Mouse (Mus musculus): Measurements from ENCODE around the gene Flvcr2. TPM values are rescaled to one million over a fixed set of nuclear protein-coding genes. Genes with fewer than 3 reads are reported as not detected.
A peak's percentile ranks its signal among the peaks of the same experiment; 100 is the strongest.

Flvcr2 gene
- polyA plus RNA-seq, 1 experiment from 2014 or later, result 4.8 TPM

DNA sequence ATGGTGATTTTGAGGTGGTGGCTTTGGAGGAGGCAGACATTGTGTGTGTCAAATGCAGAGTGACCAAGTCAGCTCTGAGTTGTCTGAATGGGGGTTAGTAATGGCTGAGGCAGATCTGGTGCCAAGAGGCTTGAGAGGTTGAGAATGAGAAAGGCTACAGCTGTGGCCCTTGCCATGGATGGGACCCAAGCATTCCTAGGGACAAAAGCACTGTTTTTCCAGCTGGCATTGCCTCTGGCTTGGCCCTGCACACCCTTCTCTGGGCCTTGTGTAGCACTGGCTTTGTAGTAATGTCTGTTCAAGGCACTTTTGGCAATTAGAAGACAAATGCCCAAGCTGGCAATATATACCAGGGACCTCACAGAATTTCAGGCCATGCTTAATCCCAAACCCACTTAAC lies 64.6 kb downstream of the Flvcr2 start:
- TF ChIP-seq CTCF (IDR thresholded peaks at IDR 0.05; ENCODE audit: low read depth), result no peak
- no peak for TF ChIP-seq EP300 (optimal IDR thresholded peaks at IDR 0.05)
- H3K36me3 ChIP-seq (ENCODE audit: control insufficient read depth, insufficient read depth, low read length), result peaks cover 5% of the 10 kb centered on the region; the same call in 1 of the 2 replicates
- no peak overlapping the region for H3K4me2 ChIP-seq (replicated peaks; ENCODE audit: low read depth)
- no peaks in the 10 kb centered on the region for H3K4me1 ChIP-seq (replicated peaks; ENCODE audit: control insufficient read depth, insufficient read depth)
- no peak for DNase-seq (ENCODE audit: low spot score)
- no peak for ATAC-seq (ENCODE audit: low FRiP score, low TSS enrichment)
- no peak overlapping the region for H3K27ac ChIP-seq (replicated peaks)
- H3K9me3 ChIP-seq (ENCODE audit: control insufficient read depth, low read length), result no peaks in the 10 kb centered on the region
- H3K27me3 ChIP-seq (ENCODE audit: control insufficient read depth, insufficient read depth, low read length), result no peaks in the 10 kb centered on the region
- H3K9ac ChIP-seq (ENCODE audit: low read length), result no peak overlapping the region
- H3K4me3 ChIP-seq (ENCODE audit: low read depth, low read length), result no peak overlapping the region

DNA sequence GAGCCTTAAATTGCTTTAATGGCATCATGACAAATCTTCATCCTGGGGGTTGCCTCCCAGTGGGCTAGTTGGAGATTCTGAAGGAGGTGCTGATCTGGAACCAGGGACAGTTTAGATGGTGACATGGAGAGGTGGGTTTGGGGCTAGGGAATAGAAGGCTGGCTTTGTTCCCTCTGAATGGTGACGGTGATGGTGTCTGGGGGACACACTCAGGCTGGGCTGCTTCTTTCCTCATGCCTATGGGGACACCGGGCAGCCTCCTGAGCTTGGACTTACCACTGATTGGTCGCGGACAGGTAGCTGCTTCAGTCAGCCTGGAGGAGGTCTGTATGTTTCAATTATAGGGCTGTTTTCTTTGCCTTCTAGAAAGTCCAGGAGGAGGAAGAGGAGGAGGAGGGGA lies 65.3 kb downstream of the Flvcr2 start:
- no peak for ATAC-seq (ENCODE audit: low FRiP score, low TSS enrichment)
- Histone ChIP-seq H3K27ac (replicated peaks) (no peak overlapping the region), H3K4me2 (replicated peaks; ENCODE audit: low read depth) (no peak overlapping the region), H3K4me3 (ENCODE audit: low read depth, low read length) (no peak overlapping the region), H3K4me1 (replicated peaks; ENCODE audit: control insufficient read depth, insufficient read depth) (no peaks in the 10 kb centered on the region), H3K9ac (ENCODE audit: low read length) (no peak overlapping the region), H3K36me3 (ENCODE audit: control insufficient read depth, insufficient read depth, low read length) (peaks cover 7% of the 10 kb centered on the region; the same call in 1 of the 2 replicates), H3K9me3 (ENCODE audit: control insufficient read depth, low read length) (no peaks in the 10 kb centered on the region), H3K27me3 (ENCODE audit: control insufficient read depth, insufficient read depth, low read length) (no peaks in the 10 kb centered on the region)
- WGBS, result 98% methylated on average over 4 of the region's 4 CpGs
- TF ChIP-seq EP300 (optimal IDR thresholded peaks at IDR 0.05) (no peak), CTCF (IDR thresholded peaks at IDR 0.05; ENCODE audit: low read depth) (no peak)
- no peak for DNase-seq (ENCODE audit: low spot score)

GRCm38 (mm10) chr12:85813599-85813998 lies 67.3 kb downstream of the Flvcr2 start:
- Histone ChIP-seq H3K9ac (ENCODE audit: low read length) (no peak overlapping the region), H3K36me3 (ENCODE audit: control insufficient read depth, insufficient read depth, low read length) (peaks cover 15% of the 10 kb centered on the region), H3K4me2 (replicated peaks; ENCODE audit: low read depth) (no peak overlapping the region), H3K9me3 (ENCODE audit: control insufficient read depth, low read length) (no peaks in the 10 kb centered on the region), H3K27me3 (ENCODE audit: control insufficient read depth, insufficient read depth, low read length) (no peaks in the 10 kb centered on the region), H3K4me3 (ENCODE audit: low read depth, low read length) (no peak overlapping the region), H3K27ac (replicated peaks) (no peak overlapping the region), H3K4me1 (replicated peaks; ENCODE audit: control insufficient read depth, insufficient read depth) (no peaks in the 10 kb centered on the region)
- TF ChIP-seq CTCF (IDR thresholded peaks at IDR 0.05; ENCODE audit: low read depth) (no peak), EP300 (optimal IDR thresholded peaks at IDR 0.05) (no peak)
- ATAC-seq (ENCODE audit: low FRiP score, low TSS enrichment) (peak; percentile 67), DNase-seq (ENCODE audit: low spot score) (peak; percentile 33)
- 57% methylated on average over 2 of the region's 2 CpGs for WGBS

- Histone ChIP-seq H3K27ac (replicated peaks) (no peak overlapping the region), H3K9me3 (ENCODE audit: control insufficient read depth, low read length) (no peaks in the 10 kb centered on the region), H3K27me3 (ENCODE audit: control insufficient read depth, insufficient read depth, low read length) (no peaks in the 10 kb centered on the region), H3K4me2 (replicated peaks; ENCODE audit: low read depth) (no peak overlapping the region), H3K36me3 (ENCODE audit: control insufficient read depth, insufficient read depth, low read length) (peaks cover 7% of the 10 kb centered on the region; the same call in 1 of the 2 replicates), H3K4me1 (replicated peaks; ENCODE audit: control insufficient read depth, insufficient read depth) (0 out of 2 replicates have a peak, but pooled peaks cover 6% of the 10 kb centered on the region), H3K4me3 (ENCODE audit: low read depth, low read length) (no peak overlapping the region), H3K9ac (ENCODE audit: low read length) (no peak overlapping the region)
- peak; percentile 26 for DNase-seq (ENCODE audit: low spot score)
- TF ChIP-seq EP300 (optimal IDR thresholded peaks at IDR 0.05) (no peak), CTCF (IDR thresholded peaks at IDR 0.05; ENCODE audit: low read depth) (peak; percentile 50)
- no peak for ATAC-seq (ENCODE audit: low FRiP score, low TSS enrichment)
- WGBS, result 70% methylated on average over 9 of the region's 9 CpGs
Measured at GRCm38 (mm10) chr12:85822051-85822450, 75.7 kb downstream of the Flvcr2 start.

DNA sequence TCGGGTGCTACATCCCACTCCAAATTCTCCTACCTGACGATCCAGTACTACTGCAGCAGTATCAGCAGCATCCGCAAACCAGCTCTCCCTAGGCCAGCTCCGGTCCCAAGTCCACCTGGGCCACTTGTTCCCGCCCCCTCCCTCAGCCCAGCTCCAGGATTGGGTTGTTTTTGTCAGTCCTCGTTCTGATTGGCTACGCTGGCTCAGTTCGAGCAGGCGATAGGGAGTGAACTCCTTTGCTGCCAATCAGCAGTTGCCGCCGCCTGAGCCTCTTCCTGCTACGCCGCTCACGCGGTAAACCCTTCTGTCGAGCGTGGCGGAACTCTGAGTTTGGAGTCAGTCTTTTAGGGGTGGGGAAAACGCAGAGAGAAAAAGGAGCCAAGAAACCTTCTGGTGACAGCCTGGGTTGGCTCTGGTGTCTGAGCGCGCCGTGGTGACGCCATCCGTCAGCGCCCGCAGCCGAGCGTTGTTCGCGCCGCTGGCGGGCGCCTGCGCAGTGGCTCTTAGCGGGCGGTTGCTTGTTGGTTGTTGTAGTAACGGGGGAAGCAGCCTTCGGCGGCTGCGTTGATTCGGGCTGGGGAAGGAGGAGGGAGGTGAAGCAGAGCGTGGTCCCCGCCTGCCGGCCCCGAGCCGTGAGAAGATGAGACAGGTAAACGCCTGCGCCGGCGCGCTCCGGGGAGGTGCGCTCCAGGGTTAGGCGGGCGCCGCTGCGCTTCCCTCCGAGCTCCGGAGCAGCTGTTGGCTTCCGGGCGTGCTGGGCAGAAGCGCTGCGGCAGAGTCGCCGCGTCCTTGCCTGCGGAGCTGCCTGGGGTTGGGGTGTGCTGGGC lies 78.3 kb downstream of the Flvcr2 start, which contains the start of the genes Erg28 and Ttll5:
Gene Erg28 (minus strand): TSS at position 113 of the 827 bp plus-strand sequence.
Gene Ttll5 (plus strand): TSS at position 222 of the 827 bp plus-strand sequence.
- Histone ChIP-seq H3K4me3 (ENCODE audit: low read depth, low read length) (peak within 1 kb of the TSS; percentile 72), H3K4me2 (replicated peaks; ENCODE audit: low read depth) (peak within 1 kb of the TSS; percentile 73), H3K9ac (ENCODE audit: low read length) (peak within 1 kb of the TSS; percentile 62), H3K27me3 (ENCODE audit: control insufficient read depth, insufficient read depth, low read length) (no peaks in the 10 kb centered on the region), H3K4me1 (replicated peaks; ENCODE audit: control insufficient read depth, insufficient read depth) (0 out of 2 replicates have a peak, but pooled peaks cover 6% of the 10 kb centered on the region), H3K27ac (replicated peaks) (peak within 1 kb of the TSS; percentile 96), H3K36me3 (ENCODE audit: control insufficient read depth, insufficient read depth, low read length) (no peaks in the 10 kb centered on the region), H3K9me3 (ENCODE audit: control insufficient read depth, low read length) (no peaks in the 10 kb centered on the region)
- ATAC-seq (ENCODE audit: low FRiP score, low TSS enrichment), result peak; percentile 99
- under 1% methylated on average over 66 of the region's 67 CpGs for WGBS
- DNase-seq (ENCODE audit: low spot score), result peak; percentile 96
- TF ChIP-seq CTCF (IDR thresholded peaks at IDR 0.05; ENCODE audit: low read depth), result no peak

DNA sequence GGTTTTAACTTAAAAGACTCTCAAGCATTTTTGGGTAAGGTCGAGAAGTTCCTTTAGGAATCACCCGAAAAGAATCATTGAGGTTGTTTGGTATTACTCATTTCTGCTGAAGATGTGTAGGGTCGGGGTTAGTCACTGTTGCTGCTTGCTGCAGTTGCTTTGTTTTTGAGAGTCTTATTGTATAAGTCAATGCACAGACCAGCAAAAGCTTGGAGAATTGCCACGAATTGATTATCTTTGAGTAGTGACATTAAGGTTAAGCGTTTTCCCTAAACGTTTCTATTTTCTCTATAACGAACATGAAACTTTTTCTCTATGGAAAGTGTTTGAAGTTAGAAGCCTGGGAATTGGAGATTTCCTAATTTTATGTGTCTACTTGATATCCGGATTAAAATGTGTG lies 79.0 kb downstream of the Flvcr2 start:
- peak overlapping the region; percentile 73 for H3K4me2 ChIP-seq (replicated peaks; ENCODE audit: low read depth)
- DNase-seq (ENCODE audit: low spot score) (no peak), ATAC-seq (ENCODE audit: low FRiP score, low TSS enrichment) (no peak)
- no peak overlapping the region; the same call in 1 of the 2 replicates for H3K27ac ChIP-seq (replicated peaks)
- peak overlapping the region; percentile 62 for H3K9ac ChIP-seq (ENCODE audit: low read length)
- H3K36me3 ChIP-seq (ENCODE audit: control insufficient read depth, insufficient read depth, low read length), result no peaks in the 10 kb centered on the region
- no peak for TF ChIP-seq CTCF (IDR thresholded peaks at IDR 0.05; ENCODE audit: low read depth)
- no peak for TF ChIP-seq EP300 (optimal IDR thresholded peaks at IDR 0.05)
- H3K27me3 ChIP-seq (ENCODE audit: control insufficient read depth, insufficient read depth, low read length), result no peaks in the 10 kb centered on the region
- 0 out of 2 replicates have a peak, but pooled peaks cover 6% of the 10 kb centered on the region for H3K4me1 ChIP-seq (replicated peaks; ENCODE audit: control insufficient read depth, insufficient read depth)
- 7% methylated on average over 8 of the region's 8 CpGs for WGBS
- H3K9me3 ChIP-seq (ENCODE audit: control insufficient read depth, low read length), result no peaks in the 10 kb centered on the region
- peak overlapping the region; percentile 72 for H3K4me3 ChIP-seq (ENCODE audit: low read depth, low read length)

Measured in stomach, postnatal 0 days (tissue).